Mouse (Mus musculus): ENCODE data around the gene Fcor. TPM values are rescaled to one million over a fixed set of nuclear protein-coding genes. Genes with fewer than 3 reads are reported as not detected.
A peak's percentile ranks its signal among the peaks of the same experiment; 100 is the strongest.

Gene Fcor
- polyA plus RNA-seq, 1 experiment, result not detected

- TF ChIP-seq GATA1 (IDR thresholded peaks at IDR 0.05; ENCODE audit: low read length) (no peak), TAL1 (IDR thresholded peaks at IDR 0.05; ENCODE audit: low read length) (no peak)
- H3K36me3 ChIP-seq (ENCODE audit: control insufficient read depth), result peaks cover 30% of the 10 kb centered on the region
These were observed 7.1 kb upstream of the Fcor start for GRCm38 (mm10) chr8:3679236-3679635.

DNA sequence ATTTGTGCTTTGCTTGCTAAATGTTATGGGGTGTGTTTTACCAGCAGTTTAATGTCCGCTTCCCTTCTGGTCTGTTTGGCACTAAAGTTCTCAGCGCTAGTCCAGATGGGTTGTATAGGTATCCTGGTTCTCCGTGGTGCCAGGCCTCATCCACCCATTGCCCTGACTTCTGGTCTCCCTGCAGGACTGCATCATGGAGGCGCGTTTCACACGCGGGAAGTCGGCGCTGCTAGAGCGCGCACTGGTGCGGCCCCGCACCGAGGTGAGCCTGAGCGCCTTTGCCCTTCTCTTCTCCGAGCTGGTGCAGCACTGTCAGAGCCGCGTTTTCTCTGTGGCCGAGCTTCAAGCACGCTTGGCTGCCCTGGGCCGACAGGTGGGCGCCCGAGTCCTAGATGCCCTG lies 6.7 kb upstream of the Fcor start:
- TF ChIP-seq GATA1 (IDR thresholded peaks at IDR 0.05; ENCODE audit: low read length), result no peak
- TF ChIP-seq TAL1 (IDR thresholded peaks at IDR 0.05; ENCODE audit: low read length), result no peak
- Histone ChIP-seq H3K4me1 (ENCODE audit: control insufficient read depth) (peaks cover 26% of the 10 kb centered on the region), H3K9me3 (ENCODE audit: control insufficient read depth, low read length) (peaks cover 6% of the 10 kb centered on the region), H3K36me3 (ENCODE audit: control insufficient read depth) (peaks cover 30% of the 10 kb centered on the region), H3K27me3 (ENCODE audit: control insufficient read depth) (no peaks in the 10 kb centered on the region), H3K4me3 (replicated peaks) (no peak overlapping the region)

More at GRCm38 (mm10) chr8:3679236-3679635, 7.1 kb upstream of the Fcor start:
- H3K9me3 ChIP-seq (ENCODE audit: control insufficient read depth, low read length), result peaks cover 6% of the 10 kb centered on the region
- H3K4me1 ChIP-seq (ENCODE audit: control insufficient read depth), result peaks cover 26% of the 10 kb centered on the region
- no peak overlapping the region for H3K4me3 ChIP-seq (replicated peaks)
- no peaks in the 10 kb centered on the region for H3K27me3 ChIP-seq (ENCODE audit: control insufficient read depth)

DNA sequence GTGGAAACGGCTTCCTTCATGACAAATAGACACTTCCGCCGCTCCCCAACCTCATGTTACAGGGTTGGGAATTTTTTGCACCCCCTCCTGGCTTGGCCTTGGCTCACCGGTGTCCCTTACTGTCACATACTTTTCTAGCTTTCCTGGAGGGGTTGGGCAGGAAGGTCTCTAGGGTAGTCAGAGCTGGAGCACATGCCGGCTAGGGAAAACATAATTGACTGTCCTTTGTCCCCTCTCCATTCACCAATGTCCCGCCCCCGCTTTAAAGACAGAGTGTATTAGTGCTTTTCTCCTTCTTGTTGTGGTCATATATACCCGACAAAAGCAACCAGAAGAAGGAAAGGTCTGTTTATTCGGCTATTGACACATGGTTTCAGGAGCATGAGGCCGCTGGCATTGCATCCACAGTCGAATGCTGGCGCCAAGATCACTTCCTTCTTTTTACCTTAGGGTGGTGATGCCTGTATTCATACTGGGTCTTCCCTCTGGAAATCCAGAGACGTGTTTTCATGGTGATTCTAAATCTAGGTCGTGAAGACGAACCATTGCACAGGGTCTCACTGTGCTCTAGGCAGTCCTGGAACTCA lies 4.9 kb upstream of the Fcor start:
- peaks cover 6% of the 10 kb centered on the region for H3K9me3 ChIP-seq (ENCODE audit: control insufficient read depth, low read length)
- H3K36me3 ChIP-seq (ENCODE audit: control insufficient read depth), result peaks cover 28% of the 10 kb centered on the region
- peaks cover 30% of the 10 kb centered on the region for H3K4me1 ChIP-seq (ENCODE audit: control insufficient read depth)
- TF ChIP-seq TAL1 (IDR thresholded peaks at IDR 0.05; ENCODE audit: low read length), result no peak
- TF ChIP-seq GATA1 (IDR thresholded peaks at IDR 0.05; ENCODE audit: low read length), result no peak
- H3K27me3 ChIP-seq (ENCODE audit: control insufficient read depth), result no peaks in the 10 kb centered on the region
- H3K4me3 ChIP-seq (replicated peaks), result peak overlapping the region; percentile 98

- Histone ChIP-seq H3K27me3 (ENCODE audit: control insufficient read depth) (no peaks in the 10 kb centered on the region), H3K4me1 (ENCODE audit: control insufficient read depth) (peaks cover 33% of the 10 kb centered on the region), H3K9me3 (ENCODE audit: control insufficient read depth, low read length) (peaks cover 6% of the 10 kb centered on the region), H3K36me3 (ENCODE audit: control insufficient read depth) (peaks cover 27% of the 10 kb centered on the region), H3K4me3 (replicated peaks) (peak within 1 kb of the TSS; percentile 98)
- TF ChIP-seq TAL1 (IDR thresholded peaks at IDR 0.05; ENCODE audit: low read length), result no peak
- no peak for TF ChIP-seq GATA1 (IDR thresholded peaks at IDR 0.05; ENCODE audit: low read length)
These were observed 4.2 kb upstream of the Fcor start, which contains the start of gene Trappc5 for GRCm38 (mm10) chr8:3676131-3676992. Gene Trappc5 (plus strand): TSS chr8:3676299.

- TF ChIP-seq GATA1 (IDR thresholded peaks at IDR 0.05; ENCODE audit: low read length), result no peak
- TF ChIP-seq TAL1 (IDR thresholded peaks at IDR 0.05; ENCODE audit: low read length), result no peak
- Histone ChIP-seq H3K27me3 (ENCODE audit: control insufficient read depth) (no peaks in the 10 kb centered on the region), H3K9me3 (ENCODE audit: control insufficient read depth, low read length) (peaks cover 6% of the 10 kb centered on the region), H3K4me1 (ENCODE audit: control insufficient read depth) (peaks cover 33% of the 10 kb centered on the region), H3K4me3 (replicated peaks) (no peak overlapping the region), H3K36me3 (ENCODE audit: control insufficient read depth) (peaks cover 13% of the 10 kb centered on the region)
These were observed 2.5 kb upstream of the Fcor start for GRCm38 (mm10) chr8:3674671-3675070.

- H3K27me3 ChIP-seq (ENCODE audit: control insufficient read depth), result no peaks in the 10 kb centered on the region
- TF ChIP-seq TAL1 (IDR thresholded peaks at IDR 0.05; ENCODE audit: low read length) (no peak), GATA1 (IDR thresholded peaks at IDR 0.05; ENCODE audit: low read length) (no peak)
- peaks cover 7% of the 10 kb centered on the region for H3K4me1 ChIP-seq (ENCODE audit: control insufficient read depth)
- no peaks in the 10 kb centered on the region for H3K36me3 ChIP-seq (ENCODE audit: control insufficient read depth)
- H3K9me3 ChIP-seq (ENCODE audit: control insufficient read depth, low read length), result no peaks in the 10 kb centered on the region
- H3K4me3 ChIP-seq (replicated peaks), result no peak overlapping the region
These were observed 1.8 kb downstream of the Fcor start for GRCm38 (mm10) chr8:3670388-3670787.

GRCm38 (mm10) chr8:3665507-3665906 lies 6.7 kb downstream of the Fcor start, which contains the start of gene Mcemp1:
Gene Mcemp1 (plus strand): TSS chr8:3665754.
- no peak within 1 kb of the TSS for H3K4me3 ChIP-seq (replicated peaks)
- H3K27me3 ChIP-seq (ENCODE audit: control insufficient read depth), result no peaks in the 10 kb centered on the region
- H3K4me1 ChIP-seq (ENCODE audit: control insufficient read depth), result no peaks in the 10 kb centered on the region
- TF ChIP-seq TAL1 (IDR thresholded peaks at IDR 0.05; ENCODE audit: low read length) (no peak), GATA1 (IDR thresholded peaks at IDR 0.05; ENCODE audit: low read length) (no peak)
- no peaks in the 10 kb centered on the region for H3K9me3 ChIP-seq (ENCODE audit: control insufficient read depth, low read length)
- H3K36me3 ChIP-seq (ENCODE audit: control insufficient read depth), result no peaks in the 10 kb centered on the region

- TF ChIP-seq GATA1 (IDR thresholded peaks at IDR 0.05; ENCODE audit: low read length) (no peak), TAL1 (IDR thresholded peaks at IDR 0.05; ENCODE audit: low read length) (no peak)
- H3K27me3 ChIP-seq (ENCODE audit: control insufficient read depth), result no peaks in the 10 kb centered on the region
- H3K36me3 ChIP-seq (ENCODE audit: control insufficient read depth), result no peaks in the 10 kb centered on the region
These were observed 7.8 kb downstream of the Fcor start for GRCm38 (mm10) chr8:3664405-3664804.

DNA sequence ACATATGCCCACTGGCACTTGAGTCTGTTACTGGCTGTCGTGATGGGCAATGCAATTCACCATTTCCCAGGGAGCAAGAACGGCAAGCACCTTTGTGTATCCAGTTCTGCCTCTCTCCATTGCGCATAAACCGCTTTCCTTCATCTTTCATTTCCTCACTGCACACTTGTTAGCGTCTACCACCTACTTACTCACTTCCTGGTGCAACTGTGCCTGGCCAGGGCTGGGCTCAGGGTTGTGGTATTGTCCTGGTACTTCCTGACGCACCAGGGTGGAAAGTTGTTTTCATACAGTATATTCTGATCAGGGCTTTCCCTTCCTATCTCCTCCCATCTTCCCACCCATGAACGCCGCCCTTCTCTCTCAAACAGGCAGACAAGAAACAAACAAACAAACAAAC lies 11.3 kb downstream of the Fcor start:
- TF ChIP-seq GATA1 (IDR thresholded peaks at IDR 0.05; ENCODE audit: low read length) (no peak), TAL1 (IDR thresholded peaks at IDR 0.05; ENCODE audit: low read length) (no peak)
- Histone ChIP-seq H3K9me3 (ENCODE audit: control insufficient read depth, low read length) (no peaks in the 10 kb centered on the region), H3K36me3 (ENCODE audit: control insufficient read depth) (no peaks in the 10 kb centered on the region), H3K4me3 (replicated peaks) (no peak overlapping the region), H3K27me3 (ENCODE audit: control insufficient read depth) (peaks cover 11% of the 10 kb centered on the region), H3K4me1 (ENCODE audit: control insufficient read depth) (no peaks in the 10 kb centered on the region)

More at GRCm38 (mm10) chr8:3664405-3664804, 7.8 kb downstream of the Fcor start:
- no peak overlapping the region for H3K4me3 ChIP-seq (replicated peaks)
- no peaks in the 10 kb centered on the region for H3K9me3 ChIP-seq (ENCODE audit: control insufficient read depth, low read length)
- H3K4me1 ChIP-seq (ENCODE audit: control insufficient read depth), result no peaks in the 10 kb centered on the region

Measured in erythroblast, embryonic 14.5 days (primary cell).